Mouse (Mus musculus): Measurements from ENCODE around the gene Zfp260.

The Zfp260 gene

DNA sequence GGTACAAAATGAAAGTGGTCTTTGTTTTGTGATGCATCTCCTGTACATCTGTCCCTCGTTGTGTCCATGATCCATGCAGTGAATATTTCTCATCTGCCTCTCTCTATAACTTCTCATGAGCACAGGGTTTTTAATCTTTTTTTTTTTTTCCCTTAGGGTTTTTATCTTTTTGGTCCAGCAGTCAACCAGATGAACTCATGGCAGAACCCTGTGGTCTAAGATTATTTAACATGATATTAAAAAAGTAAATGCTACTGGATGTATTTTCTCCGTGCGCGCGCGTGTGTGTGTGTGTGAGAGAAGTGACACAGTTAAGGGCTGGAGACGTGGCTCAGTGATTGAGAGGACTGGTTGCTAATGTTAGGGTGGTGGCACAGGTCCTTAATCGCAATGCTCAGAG, 35.3 kb downstream of the Zfp260 start:
- DNase-seq, result no peak

DNA sequence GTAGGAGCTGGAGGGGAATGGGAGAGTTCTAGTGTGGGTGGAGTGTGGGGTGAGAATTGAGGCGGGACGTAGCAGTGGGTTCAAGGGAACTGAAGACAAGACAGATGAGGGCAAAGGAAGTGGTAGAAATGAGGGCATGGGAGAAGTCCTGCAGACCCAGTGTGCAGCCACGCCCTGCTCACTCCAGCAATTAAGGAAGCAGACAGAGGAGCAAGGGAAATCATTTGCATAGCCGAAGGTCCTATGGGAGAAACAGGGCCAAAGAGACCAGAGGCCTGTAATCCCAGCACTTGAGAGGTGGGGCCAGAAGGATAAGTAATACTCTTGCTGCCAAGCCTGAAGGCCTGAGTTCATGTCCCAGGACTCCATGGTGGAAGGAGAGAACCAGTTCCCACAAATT, 37.8 kb downstream of the Zfp260 start:
- no peak for DNase-seq

DNA sequence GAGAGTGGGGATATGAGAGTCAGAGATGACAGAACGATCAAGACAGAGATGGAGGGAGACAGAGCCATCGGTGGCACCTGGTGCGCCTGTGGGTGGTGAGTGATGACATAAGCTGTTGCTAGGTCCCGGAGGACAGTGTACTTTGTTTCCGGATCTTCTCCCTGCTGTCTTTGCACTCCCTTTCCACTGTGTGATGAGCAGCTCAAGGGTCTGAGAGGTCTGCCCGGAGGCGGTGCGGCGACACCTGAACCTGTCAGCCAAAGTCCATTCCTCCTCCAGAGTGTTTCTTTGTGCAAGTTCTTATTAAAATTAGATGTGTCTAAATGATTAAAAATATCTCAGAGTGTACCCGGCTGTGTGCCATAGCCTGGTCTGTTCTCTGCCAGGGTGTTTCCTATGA, 42.2 kb downstream of the Zfp260 start:
- peak in 1 of 2 experiments; percentile 32 for DNase-seq

DNA sequence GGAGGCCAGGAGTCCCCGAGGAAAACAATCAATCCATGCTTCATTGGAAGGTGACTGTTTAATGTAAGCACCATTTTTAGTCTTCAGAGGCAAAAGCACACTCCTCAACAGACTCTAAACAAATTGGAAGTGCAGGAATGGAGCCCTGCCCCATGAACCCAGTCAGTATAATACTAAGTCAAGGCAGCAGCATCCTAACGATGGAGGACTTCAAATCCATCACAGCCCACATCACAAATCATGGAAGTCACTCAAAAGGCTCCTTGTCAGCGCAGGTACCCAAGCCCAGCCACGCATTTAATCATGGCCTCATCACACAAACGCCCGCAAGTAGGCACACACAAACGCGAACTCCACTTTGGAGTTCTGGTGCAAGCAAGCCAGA, 48.6 kb downstream of the Zfp260 start:
- no peak for DNase-seq

DNA sequence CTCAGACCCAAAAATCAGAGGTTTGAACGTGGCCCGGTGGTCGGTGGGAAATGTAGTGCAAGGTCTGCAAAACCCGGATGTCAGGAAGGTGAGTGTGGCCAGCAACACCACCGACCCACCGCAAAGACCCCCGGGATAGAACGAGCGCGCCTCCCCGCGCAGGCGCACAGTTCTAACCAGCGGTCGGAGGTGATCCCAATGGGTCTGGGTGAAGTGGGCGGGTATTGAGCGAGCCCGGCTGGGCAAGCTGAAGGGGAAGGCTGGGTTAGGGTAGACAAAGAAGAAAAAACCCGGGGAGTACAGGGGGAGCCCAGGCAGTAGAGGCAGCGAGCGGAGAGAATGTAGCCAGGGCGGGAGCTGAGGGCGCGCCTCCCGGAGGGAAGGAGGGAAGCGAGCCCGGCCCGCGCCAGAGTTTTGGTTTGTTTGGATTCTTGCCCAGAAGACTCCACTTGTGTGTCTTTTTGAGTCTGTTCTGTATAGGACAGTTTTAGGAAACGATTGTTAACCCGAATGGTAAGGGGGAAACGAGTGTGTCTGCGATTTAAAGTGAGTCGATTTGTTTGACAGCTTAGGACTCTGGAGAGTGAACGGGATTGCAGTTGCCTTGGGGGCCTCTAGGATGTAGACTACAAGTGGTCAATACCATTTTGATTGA, 49.1 kb downstream of the Zfp260 start:
- DNase-seq, result peak in 1 of 2 experiments; percentile 28

DNA sequence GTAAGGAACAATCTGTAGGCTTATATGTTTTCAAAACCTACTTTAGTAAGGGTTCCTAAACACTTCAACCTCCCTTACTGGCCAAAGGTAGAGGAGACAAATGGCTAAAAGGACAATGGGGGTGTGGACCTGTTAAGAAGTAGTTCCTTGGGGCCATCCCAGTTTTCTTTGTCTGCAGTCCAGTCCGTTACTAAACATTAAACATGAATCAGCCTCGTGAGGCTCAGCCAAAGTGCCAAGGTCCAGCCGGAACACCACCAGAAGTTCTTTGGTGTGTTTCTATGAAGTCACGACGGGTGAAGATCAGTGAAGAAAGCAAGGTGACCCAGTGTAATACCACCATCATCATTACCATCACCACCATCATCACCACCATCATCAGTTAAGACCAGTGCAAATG, 52.4 kb downstream of the Zfp260 start:
- DNase-seq, result peak; percentile 52 to 53

DNA sequence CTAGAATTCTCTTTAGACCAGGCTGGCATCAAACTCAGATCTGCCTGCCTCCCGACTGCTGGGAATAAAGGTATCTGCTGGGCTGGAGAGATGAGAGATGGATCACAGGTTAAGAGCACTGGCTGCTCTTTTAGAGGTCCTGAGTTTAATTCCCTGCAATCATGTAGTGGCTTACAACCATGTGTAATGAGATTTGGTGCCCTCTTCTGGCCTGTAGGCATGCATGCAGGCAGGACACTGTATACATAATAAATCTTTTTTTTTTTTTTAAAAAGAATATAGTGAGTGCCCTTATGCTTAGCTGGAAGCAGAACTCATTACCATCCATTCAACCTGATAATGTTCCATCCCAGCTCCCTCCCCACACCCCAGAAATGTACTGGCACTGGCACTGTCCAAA, 59.5 kb downstream of the Zfp260 start:
- no peak for DNase-seq

DNA sequence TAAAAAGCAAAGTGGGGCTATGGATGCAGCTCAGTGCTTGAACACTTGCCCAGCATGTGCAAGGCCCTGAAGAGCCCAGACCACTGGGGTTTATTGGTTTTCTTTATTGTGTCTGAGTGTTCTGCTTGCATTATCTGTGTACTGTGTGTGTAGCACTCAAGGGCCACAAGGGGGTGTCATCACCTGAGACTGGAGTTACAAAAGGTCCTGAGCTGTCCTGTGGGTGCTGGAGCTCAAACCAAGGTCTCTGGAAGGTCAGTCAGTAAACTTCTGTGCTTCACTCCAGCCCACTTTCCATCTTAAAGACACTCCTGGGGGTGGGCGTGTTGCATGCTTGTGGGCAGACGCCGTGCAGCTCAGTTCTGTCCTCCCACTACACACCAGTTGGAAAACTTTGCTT, 60.9 kb downstream of the Zfp260 start:
- no peak for DNase-seq
